Mouse (Mus musculus) neural tube, embryonic 12.5 days (tissue): ENCODE measurements at regions not wholly inside any gene's neighbourhood (a gene's known extent, or its start where the extent isn't known, plus 50 kb on each side); places are given as distances from the start of the nearest gene placed in this dataset.

Source experiments
- ATAC-seq: fragments of 200-750 bp; cut with Nextera tagmentation; 2 replicates; pipeline ENCODE4 v1.8.0; 2017; ENCODE audit warnings: low read depth, mild to moderate bottlenecking, moderate TSS enrichment, moderate library complexity; ENCODE audit not compliant: low FRiP score
- H3K27ac ChIP-seq: fragments of 300-500 bp; sonication (generic); 2 replicates; pipeline ENCODE4 v1.5.1; 2016
- H3K27me3 ChIP-seq: fragments of 300-500 bp; sonication (generic); replicated peaks from 2 replicates; pipeline ENCODE4 v1.6.1; 2016; ENCODE audit warnings: mild to moderate bottlenecking
- H3K36me3 ChIP-seq: fragments of 300-500 bp; sonication (generic); 2 replicates; pipeline ENCODE4 v1.6.1; 2016; ENCODE audit warnings: mild to moderate bottlenecking
- H3K4me1 ChIP-seq: fragments of 300-500 bp; sonication (generic); 2 replicates; pipeline ENCODE4 v1.6.1; 2016
- H3K4me2 ChIP-seq: fragments of 300-500 bp; sonication (generic); replicated peaks from 2 replicates; pipeline ENCODE4 v1.6.1; 2016; ENCODE audit warnings: mild to moderate bottlenecking
- H3K4me3 ChIP-seq: fragments of 300-500 bp; sonication (generic); 2 replicates; pipeline ENCODE4 v1.5.1; 2016
- H3K9ac ChIP-seq: fragments of 300-500 bp; sonication (generic); 2 replicates; pipeline ENCODE4 v1.6.1; 2016; ENCODE audit warnings: mild to moderate bottlenecking
- H3K9me3 ChIP-seq: fragments of 300-500 bp; sonication (generic); 2 replicates; pipeline ENCODE4 v1.6.1; 2016; ENCODE audit warnings: mild to moderate bottlenecking
- WGBS: fragments of 180-500 bp; shearing (Covaris S2); methylation state at CpG from one replicate; pipeline ENCODE4 v1.1.7; 2016; 5-methylcytosine and 5-hydroxymethylcytosine counted together

- peaks cover 5% of the 10 kb centered on the region for H3K4me1 ChIP-seq
- H3K9ac ChIP-seq, result no peak overlapping the region
- H3K9me3 ChIP-seq, result no peaks in the 10 kb centered on the region
- H3K4me3 ChIP-seq, result no peak overlapping the region
- no peak overlapping the region for H3K4me2 ChIP-seq
- H3K36me3 ChIP-seq, result no peaks in the 10 kb centered on the region
- 87% methylated on average over 7 of the region's 7 CpGs for WGBS
- no peak for ATAC-seq
- H3K27me3 ChIP-seq, result no peaks in the 10 kb centered on the region
- no peak overlapping the region for H3K27ac ChIP-seq
Observed at GRCm38 (mm10) chr10:125802923-125803583, 162.9 kb upstream of the Lrig3 start.

GRCm38 (mm10) chr10:125809763-125810361 lies 156.1 kb upstream of the Lrig3 start:
- H3K27ac ChIP-seq, result no peak overlapping the region
- H3K9me3 ChIP-seq, result no peaks in the 10 kb centered on the region
- peaks cover 11% of the 10 kb centered on the region for H3K4me1 ChIP-seq
- WGBS, result 47% methylated on average over 8 of the region's 8 CpGs
- ATAC-seq, result peak; percentile 63
- no peaks in the 10 kb centered on the region for H3K27me3 ChIP-seq
- H3K4me3 ChIP-seq, result no peak overlapping the region
- H3K36me3 ChIP-seq, result no peaks in the 10 kb centered on the region
- H3K4me2 ChIP-seq, result no peak overlapping the region
- H3K9ac ChIP-seq, result no peak overlapping the region

GRCm38 (mm10) chr10:125810590-125810989 lies 155.4 kb upstream of the Lrig3 start:
- Histone ChIP-seq H3K27ac (no peak overlapping the region), H3K4me1 (peaks cover 11% of the 10 kb centered on the region), H3K27me3 (no peaks in the 10 kb centered on the region), H3K36me3 (no peaks in the 10 kb centered on the region), H3K9ac (no peak overlapping the region), H3K4me2 (no peak overlapping the region), H3K4me3 (no peak overlapping the region), H3K9me3 (no peaks in the 10 kb centered on the region)
- no peak for ATAC-seq
- 30% methylated on average over 3 of the region's 3 CpGs for WGBS

- Histone ChIP-seq H3K4me1 (peaks cover 9% of the 10 kb centered on the region), H3K9me3 (no peaks in the 10 kb centered on the region), H3K27ac (no peak overlapping the region), H3K4me3 (no peak overlapping the region), H3K27me3 (no peaks in the 10 kb centered on the region), H3K9ac (no peak overlapping the region), H3K36me3 (no peaks in the 10 kb centered on the region), H3K4me2 (no peak overlapping the region)
- no peak for ATAC-seq
- 80% methylated on average over 7 of the region's 7 CpGs for WGBS
Observed at GRCm38 (mm10) chr10:125814191-125814887, 151.6 kb upstream of the Lrig3 start.

- no peaks in the 10 kb centered on the region for H3K27me3 ChIP-seq
- no peak for ATAC-seq
- no peak overlapping the region for H3K27ac ChIP-seq
- no peaks in the 10 kb centered on the region for H3K4me1 ChIP-seq
- no peak overlapping the region for H3K9ac ChIP-seq
- H3K4me2 ChIP-seq, result no peak overlapping the region
- 54% methylated on average over 5 of the region's 5 CpGs for WGBS
- H3K36me3 ChIP-seq, result no peaks in the 10 kb centered on the region
- no peak overlapping the region for H3K4me3 ChIP-seq
- H3K9me3 ChIP-seq, result no peaks in the 10 kb centered on the region
Observed at GRCm38 (mm10) chr10:125832134-125832533, 133.8 kb upstream of the Lrig3 start.

- H3K27ac ChIP-seq, result no peak overlapping the region
- no peak overlapping the region for H3K9ac ChIP-seq
- no peaks in the 10 kb centered on the region for H3K27me3 ChIP-seq
- H3K9me3 ChIP-seq, result no peaks in the 10 kb centered on the region
- no peaks in the 10 kb centered on the region for H3K36me3 ChIP-seq
- WGBS, result 80% methylated on average over 7 of the region's 7 CpGs
- H3K4me1 ChIP-seq, result no peaks in the 10 kb centered on the region
- H3K4me2 ChIP-seq, result no peak overlapping the region
- ATAC-seq, result no peak
- H3K4me3 ChIP-seq, result no peak overlapping the region
Observed at GRCm38 (mm10) chr10:125832764-125833163, 133.2 kb upstream of the Lrig3 start.

- 84% methylated on average over 4 of the region's 4 CpGs for WGBS
- no peaks in the 10 kb centered on the region for H3K27me3 ChIP-seq
- H3K27ac ChIP-seq, result no peak overlapping the region
- no peak overlapping the region for H3K4me3 ChIP-seq
- no peak for ATAC-seq
- 0 out of 2 replicates have a peak, but pooled peaks cover 1% of the 10 kb centered on the region for H3K4me1 ChIP-seq
- no peak overlapping the region for H3K4me2 ChIP-seq
- no peak overlapping the region for H3K9ac ChIP-seq
- no peaks in the 10 kb centered on the region for H3K9me3 ChIP-seq
- H3K36me3 ChIP-seq, result no peaks in the 10 kb centered on the region
Observed at GRCm38 (mm10) chr10:125833989-125834388, 132.0 kb upstream of the Lrig3 start.

- Histone ChIP-seq H3K36me3 (no peaks in the 10 kb centered on the region), H3K4me3 (no peak overlapping the region), H3K27ac (no peak overlapping the region), H3K4me2 (no peak overlapping the region), H3K27me3 (no peaks in the 10 kb centered on the region), H3K9me3 (no peaks in the 10 kb centered on the region), H3K4me1 (peaks cover 10% of the 10 kb centered on the region; the same call in 1 of the 2 replicates), H3K9ac (no peak overlapping the region)
- WGBS, result 74% methylated on average over 11 of the region's 11 CpGs
- 0 out of 2 replicates have a peak, but pooled peaks have one; percentile 8 for ATAC-seq
Observed at GRCm38 (mm10) chr10:125838982-125839381, 127.0 kb upstream of the Lrig3 start.

- peak; percentile 76 for ATAC-seq
- Histone ChIP-seq H3K4me2 (peak overlapping the region; percentile 40), H3K4me3 (no peak overlapping the region), H3K9ac (no peak overlapping the region), H3K36me3 (no peaks in the 10 kb centered on the region), H3K27me3 (no peaks in the 10 kb centered on the region), H3K27ac (no peak overlapping the region), H3K9me3 (no peaks in the 10 kb centered on the region), H3K4me1 (peaks cover 10% of the 10 kb centered on the region; the same call in 1 of the 2 replicates)
- WGBS, result 4% methylated on average over 5 of the region's 5 CpGs
Observed at GRCm38 (mm10) chr10:125839621-125840141, 126.3 kb upstream of the Lrig3 start.

GRCm38 (mm10) chr10:125840388-125840787 lies 125.6 kb upstream of the Lrig3 start:
- Histone ChIP-seq H3K4me1 (peaks cover 16% of the 10 kb centered on the region; the same call in 1 of the 2 replicates), H3K36me3 (no peaks in the 10 kb centered on the region), H3K4me3 (no peak overlapping the region), H3K4me2 (no peak overlapping the region), H3K27ac (no peak overlapping the region), H3K9ac (no peak overlapping the region), H3K27me3 (no peaks in the 10 kb centered on the region), H3K9me3 (no peaks in the 10 kb centered on the region)
- WGBS, result 95% methylated on average over 1 of the region's 1 CpGs
- no peak for ATAC-seq

- WGBS, result 63% methylated on average over 9 of the region's 9 CpGs
- no peak overlapping the region for H3K27ac ChIP-seq
- no peak for ATAC-seq
Observed at GRCm38 (mm10) chr10:125844336-125844865, 121.6 kb upstream of the Lrig3 start.

GRCm38 (mm10) chr10:125845014-125845514 lies 120.9 kb upstream of the Lrig3 start:
- peak overlapping the region; percentile 52 for H3K4me2 ChIP-seq
- peak; percentile 70; the same call in 1 of the 2 replicates for ATAC-seq
- 10% methylated on average over 19 of the region's 19 CpGs for WGBS
- no peaks in the 10 kb centered on the region for H3K36me3 ChIP-seq
- no peaks in the 10 kb centered on the region for H3K27me3 ChIP-seq
- no peak overlapping the region; the same call in 1 of the 2 replicates for H3K27ac ChIP-seq
- H3K4me3 ChIP-seq, result peak overlapping the region; percentile 7; the same call in 1 of the 2 replicates
- no peaks in the 10 kb centered on the region for H3K9me3 ChIP-seq
- peaks cover 6% of the 10 kb centered on the region; the same call in 1 of the 2 replicates for H3K4me1 ChIP-seq
- 0 out of 2 replicates have a peak overlapping the region, but pooled peaks have one; percentile 30 for H3K9ac ChIP-seq

More at GRCm38 (mm10) chr10:125844336-125844865, 121.6 kb upstream of the Lrig3 start:
- H3K9ac ChIP-seq, result no peak overlapping the region
- H3K9me3 ChIP-seq, result no peaks in the 10 kb centered on the region
- H3K4me1 ChIP-seq, result peaks cover 11% of the 10 kb centered on the region; the same call in 1 of the 2 replicates
- no peaks in the 10 kb centered on the region for H3K36me3 ChIP-seq
- no peak overlapping the region for H3K4me3 ChIP-seq
- no peaks in the 10 kb centered on the region for H3K27me3 ChIP-seq
- no peak overlapping the region for H3K4me2 ChIP-seq
